Mouse (Mus musculus) small intestine, adult 10 weeks (tissue): ENCODE results near the gene Olfr1201. TPM values are rescaled to one million over a fixed set of nuclear protein-coding genes. Genes with fewer than 3 reads are reported as not detected.

Experiments
- polyA plus RNA-seq: library from polyadenylated mRNA; stranded (reverse); fragments of 350-450 nt; fragmentation: Illumina TruSeq; extraction: RNeasy Lipid Tissue Mini Kit (QIAGEN cat#74804); gene quantifications from one replicate; pipeline ENCODE4 v1.2.3, GENCODE M21; 2014; ENCODE audit warnings: low replicate concordance

The Olfr1201 gene
- polyA plus RNA-seq, result not detected

GRCm38 (mm10) chr2:88792736-88793135 is at the start of gene Olfr1201:
TSS of gene Olfr1201 (plus strand) at chr2:88793036.

GRCm38 (mm10) chr2:88751270-88751669 is 41.6 kb upstream of the Olfr1201 start, which contains the start of gene Olfr1198:
TSS of gene Olfr1198 (minus strand) at chr2:88751370.

GRCm38 (mm10) chr2:88760369-88760768 is 32.5 kb upstream of the Olfr1201 start, which contains the start of gene Olfr1199:
TSS of gene Olfr1199 (minus strand) at chr2:88760469.

GRCm38 (mm10) chr2:88770388-88770787 is 22.4 kb upstream of the Olfr1201 start, which contains the start of gene Olfr1200:
TSS of gene Olfr1200 (minus strand) at chr2:88770488.

GRCm38 (mm10) chr2:88814196-88814595 is 21.4 kb downstream of the Olfr1201 start, which contains the start of gene Olfr1202:
TSS of gene Olfr1202 (plus strand) at chr2:88814496.

GRCm38 (mm10) chr2:88829437-88829836 is 36.6 kb downstream of the Olfr1201 start, which contains the start of gene Olfr1205:
TSS of gene Olfr1205 (plus strand) at chr2:88829737.

Other genes with a start within 250 kb of the Olfr1201 start
- gene Olfr1188, start 236.1 kb upstream of the Olfr1201 start, polyA plus RNA-seq, result not detected
- gene Olfr1189, start 206.6 kb upstream of the Olfr1201 start, polyA plus RNA-seq, result not detected
- not detected for gene Olfr1191-ps1, start 152.5 kb upstream of the Olfr1201 start, polyA plus RNA-seq
- gene Olfr1192-ps1, start 144.5 kb upstream of the Olfr1201 start, polyA plus RNA-seq, result not detected
- gene Olfr1193, start 117.4 kb upstream of the Olfr1201 start, polyA plus RNA-seq, result not detected
- not detected for gene Olfr1195, start 103.8 kb upstream of the Olfr1201 start, polyA plus RNA-seq
- not detected for gene Olfr1196, start 88.4 kb upstream of the Olfr1201 start, polyA plus RNA-seq
- gene Olfr1197, start 60.7 kb upstream of the Olfr1201 start, polyA plus RNA-seq, result not detected
- not detected for gene Olfr1198, start 41.7 kb upstream of the Olfr1201 start, polyA plus RNA-seq
- not detected for gene Olfr1199, start 32.6 kb upstream of the Olfr1201 start, polyA plus RNA-seq
- gene Olfr1200, start 22.5 kb upstream of the Olfr1201 start, polyA plus RNA-seq, result not detected
- gene Olfr1202, start 21.5 kb downstream of the Olfr1201 start, polyA plus RNA-seq, result not detected
- not detected for gene Olfr1205, start 36.7 kb downstream of the Olfr1201 start, polyA plus RNA-seq
- gene Olfr1204, start 56.3 kb downstream of the Olfr1201 start, polyA plus RNA-seq, result not detected
- gene Olfr1206, start 70.2 kb downstream of the Olfr1201 start, polyA plus RNA-seq, result not detected
- not detected for gene Olfr1208, start 109.3 kb downstream of the Olfr1201 start, polyA plus RNA-seq
- not detected for gene Olfr1209, start 122.1 kb downstream of the Olfr1201 start, polyA plus RNA-seq
- gene Olfr1211, start 145.1 kb downstream of the Olfr1201 start, polyA plus RNA-seq, result not detected
- gene Olfr1212, start 160.9 kb downstream of the Olfr1201 start, polyA plus RNA-seq, result not detected
- not detected for gene Gm13762, start 187.2 kb downstream of the Olfr1201 start, polyA plus RNA-seq
- not detected for gene Olfr1214, start 199.6 kb downstream of the Olfr1201 start, polyA plus RNA-seq
- not detected for gene Olfr1215, start 213.9 kb downstream of the Olfr1201 start, polyA plus RNA-seq
- gene Olfr1216, start 225.3 kb downstream of the Olfr1201 start, polyA plus RNA-seq, result not detected
- gene Olfr1217, start 239.0 kb downstream of the Olfr1201 start, polyA plus RNA-seq, result not detected